Mouse (Mus musculus): ENCODE measurements around the gene Rabgap1.

- TF ChIP-seq TAL1 (IDR thresholded peaks at IDR 0.05; ENCODE audit: low read length) (no peak), GATA1 (IDR thresholded peaks at IDR 0.05; ENCODE audit: low read length) (no peak)
These were observed 122.5 kb downstream of the Rabgap1 start for GRCm38 (mm10) chr2:37565579-37565978.
